Mouse (Mus musculus) 416B (cell line): ENCODE measurements at regions not wholly inside any gene's neighbourhood (a gene's known extent, or its start where the extent isn't known, plus 50 kb on each side); places are given as distances from the start of the nearest gene placed in this dataset.
"Not testable (repeated sequence)": the region's sequence is repeated elsewhere in the genome, so short reads cannot be mapped to it uniquely, and the experiment has no call there.

Experiments
- DNase-seq: peaks from one replicate; pipeline ENCODE4 v3.0.0; 2011; ENCODE audit warnings: low read depth

GRCm38 (mm10) chr2:78418561-78419338 lies 449.2 kb upstream of the Ube2e3 start:
- no peak for DNase-seq

- no peak for DNase-seq
These were observed 451.3 kb upstream of the Ube2e3 start for GRCm38 (mm10) chr2:78416574-78417109.

GRCm38 (mm10) chr2:78412985-78413384 lies 454.9 kb upstream of the Ube2e3 start:
- DNase-seq = no peak

- DNase-seq = no peak
These were observed 457.7 kb upstream of the Cwc22 start for GRCm38 (mm10) chr2:78403890-78404289.

- peak; percentile 32 for DNase-seq
These were observed 453.1 kb upstream of the Cwc22 start for GRCm38 (mm10) chr2:78399236-78399635.

GRCm38 (mm10) chr2:78396924-78397323 lies 450.7 kb upstream of the Cwc22 start:
- DNase-seq = no peak

- DNase-seq = no peak
These were observed 446.9 kb upstream of the Cwc22 start for GRCm38 (mm10) chr2:78393090-78393489.

- DNase-seq = no peak
These were observed 446.2 kb upstream of the Cwc22 start for GRCm38 (mm10) chr2:78392425-78392824.

GRCm38 (mm10) chr2:78388001-78388400 lies 441.8 kb upstream of the Cwc22 start:
- no peak for DNase-seq

- DNase-seq = peak; percentile 37
These were observed 435.1 kb upstream of the Cwc22 start for GRCm38 (mm10) chr2:78381234-78381633.

GRCm38 (mm10) chr2:78331736-78332475 lies 385.7 kb upstream of the Cwc22 start:
- no peak for DNase-seq

- no peak for DNase-seq
These were observed 379.9 kb upstream of the Cwc22 start for GRCm38 (mm10) chr2:78326091-78326490.

- DNase-seq = no peak
These were observed 376.2 kb upstream of the Cwc22 start for GRCm38 (mm10) chr2:78322216-78322965.

GRCm38 (mm10) chr2:78311766-78312491 lies 365.8 kb upstream of the Cwc22 start:
- DNase-seq = no peak

GRCm38 (mm10) chr2:78309361-78309760 lies 363.2 kb upstream of the Cwc22 start:
- no peak for DNase-seq

GRCm38 (mm10) chr2:78306897-78307296 lies 360.7 kb upstream of the Cwc22 start:
- no peak for DNase-seq

- no peak for DNase-seq
These were observed 345.5 kb upstream of the Cwc22 start for GRCm38 (mm10) chr2:78291665-78292064.

- no peak for DNase-seq
These were observed 338.6 kb upstream of the Cwc22 start for GRCm38 (mm10) chr2:78284806-78285205.

- no peak for DNase-seq
These were observed 337.4 kb upstream of the Cwc22 start for GRCm38 (mm10) chr2:78283605-78284004.

- not testable (repeated sequence) for DNase-seq
These were observed 335.7 kb upstream of the Cwc22 start for GRCm38 (mm10) chr2:78281846-78282245.

GRCm38 (mm10) chr2:78280219-78280915 lies 334.2 kb upstream of the Cwc22 start:
- DNase-seq = no peak
